Mouse (Mus musculus) layer of hippocampus, adult 9-11 months (tissue): ENCODE measurements at regions not wholly inside any gene's neighbourhood (a gene's known extent, or its start where the extent isn't known, plus 50 kb on each side); places are given as distances from the start of the nearest gene placed in this dataset.

ENCODE experiments used
- DNase-seq: peaks from one replicate; pipeline ENCODE4 v3.0.0; 2022

GRCm38 (mm10) chr13:119268301-119268675 lies 160.1 kb upstream of the Paip1 start:
- DNase-seq: no peak

DNA sequence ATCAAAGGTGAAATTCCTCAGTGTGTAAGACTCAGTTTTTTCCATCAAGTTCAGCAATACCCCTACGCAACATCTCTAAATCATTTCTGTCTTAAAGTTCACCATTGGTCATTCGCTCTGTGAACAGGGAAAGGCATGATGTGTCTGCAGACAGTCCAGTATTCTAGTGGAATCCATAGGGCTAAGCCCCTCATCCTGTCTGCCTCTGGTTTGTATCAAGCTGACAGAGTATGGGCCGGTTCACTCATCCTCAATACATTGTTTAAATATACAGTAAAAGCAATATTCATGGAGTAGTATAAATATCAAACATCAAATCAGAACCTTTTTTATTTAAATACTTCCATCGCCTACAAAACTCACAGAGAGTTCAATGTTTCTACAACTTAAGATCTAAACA lies 152.9 kb upstream of the Paip1 start:
- no peak for DNase-seq

DNA sequence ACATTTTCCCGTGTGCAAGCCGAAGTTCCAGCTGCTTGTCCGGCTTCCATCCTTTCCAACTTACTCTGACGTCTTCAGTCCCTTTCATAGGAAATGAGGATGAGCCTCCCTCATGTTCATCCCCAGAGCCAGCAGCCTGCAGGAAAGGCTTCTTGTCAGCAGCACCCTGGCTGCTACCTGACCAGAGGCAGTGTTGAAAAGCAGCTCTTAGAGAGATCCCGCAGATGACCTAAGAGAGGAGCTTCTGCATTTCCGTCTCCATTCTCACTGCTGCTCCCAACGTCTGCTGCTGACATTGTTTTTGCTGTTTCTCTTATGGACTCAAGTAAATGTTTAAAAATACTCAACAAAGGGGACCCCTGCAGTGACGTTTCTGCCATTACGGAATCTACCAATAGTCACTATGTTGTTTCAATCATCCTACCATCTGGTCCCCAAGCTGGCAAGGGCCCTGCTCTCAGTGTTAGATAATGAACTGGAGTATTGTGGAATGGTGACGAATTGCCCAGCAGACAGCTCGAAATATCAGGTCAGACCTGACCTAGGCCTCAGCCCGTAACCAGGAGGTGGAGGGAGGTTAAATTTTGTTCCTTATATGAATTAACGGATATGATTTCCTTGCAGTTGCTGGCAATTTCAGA lies 151.0 kb upstream of the Paip1 start:
- peak; percentile 5 for DNase-seq

DNA sequence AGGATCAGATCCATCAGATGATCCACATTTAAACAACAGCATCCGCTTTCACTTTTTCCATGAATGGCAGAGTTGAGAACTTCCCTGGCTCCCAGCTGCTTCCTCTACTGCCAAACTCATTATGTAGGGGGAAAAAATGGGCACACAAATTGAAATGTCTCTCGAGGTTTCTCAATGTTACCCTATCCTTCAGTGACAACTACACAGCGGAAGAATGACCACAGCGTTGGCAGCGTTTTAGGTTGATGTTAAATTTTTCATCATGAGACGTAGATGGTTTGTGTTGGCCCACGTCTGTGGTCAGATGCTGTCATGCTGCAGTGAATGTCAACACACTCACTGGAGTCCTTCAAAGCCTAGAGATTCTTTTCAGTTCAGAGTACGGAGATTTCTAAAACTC lies 149.0 kb upstream of the Paip1 start:
- no peak for DNase-seq

- no peak for DNase-seq
These were observed 147.8 kb upstream of the Paip1 start for GRCm38 (mm10) chr13:119280622-119281021.

DNA sequence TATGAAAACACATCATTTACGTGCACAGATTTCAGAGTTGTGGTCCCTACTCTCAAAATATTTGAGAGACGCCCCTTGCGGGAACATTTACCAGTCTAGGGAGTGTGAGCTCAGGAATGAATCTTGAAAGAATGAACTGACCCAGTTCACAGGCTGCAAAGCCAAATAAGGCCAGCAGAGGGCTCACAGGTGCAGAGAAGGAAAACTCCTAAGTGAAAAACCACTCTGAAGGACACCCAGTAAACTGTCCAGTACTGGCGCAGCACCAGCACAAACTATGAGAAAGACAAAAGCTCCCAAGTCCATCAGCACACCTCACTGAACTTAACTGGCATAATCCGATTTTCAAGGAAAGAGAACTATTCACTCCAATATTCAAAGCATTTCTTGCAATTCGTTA lies 145.0 kb upstream of the Paip1 start:
- DNase-seq: peak; percentile 14

- DNase-seq: no peak
These were observed 119.2 kb upstream of the Paip1 start for GRCm38 (mm10) chr13:119309238-119309637.

DNA sequence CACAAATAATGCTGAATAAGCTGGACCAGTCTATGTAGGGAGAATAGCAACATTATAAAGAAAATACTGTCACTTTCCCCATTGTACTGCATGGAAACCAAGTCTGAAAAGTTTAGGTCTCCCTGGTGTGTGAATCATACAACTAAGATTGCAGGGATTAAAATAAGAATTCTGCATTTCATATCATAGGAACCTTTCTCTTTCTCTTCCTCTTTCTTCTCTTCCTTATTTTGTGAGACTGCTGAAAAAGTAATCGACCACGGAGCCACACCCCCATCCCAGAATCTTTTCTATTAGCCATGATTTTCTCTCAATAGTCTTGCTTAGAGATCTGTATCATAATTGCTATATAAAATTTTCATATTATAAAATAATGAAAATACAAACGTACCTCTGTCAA lies 118.4 kb upstream of the Paip1 start:
- no peak for DNase-seq

GRCm38 (mm10) chr13:119314356-119314755 lies 114.0 kb upstream of the Paip1 start:
- DNase-seq: no peak

- no peak for DNase-seq
These were observed 110.0 kb upstream of the Paip1 start for GRCm38 (mm10) chr13:119318358-119318757.

DNA sequence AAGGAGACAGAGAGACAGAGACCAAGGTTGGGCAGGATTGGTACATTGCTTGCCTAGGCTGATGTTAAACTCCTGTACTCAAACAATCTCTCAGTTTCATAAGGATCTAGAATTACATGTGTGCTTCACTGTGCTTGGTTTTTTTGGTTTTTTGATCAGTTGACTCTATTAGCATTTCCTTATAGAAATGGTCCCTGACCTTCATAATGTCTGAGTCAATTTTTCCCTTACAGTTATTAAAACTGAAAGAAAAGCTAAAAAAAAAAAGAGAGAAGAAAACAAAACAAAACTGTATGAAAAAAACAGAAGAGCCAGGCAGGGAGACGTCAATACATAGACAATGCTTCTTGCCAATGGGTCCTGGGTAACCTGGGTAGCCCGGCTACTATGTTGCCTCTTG lies 102.9 kb upstream of the Paip1 start:
- no peak for DNase-seq

GRCm38 (mm10) chr13:119326877-119327625 lies 101.3 kb upstream of the Paip1 start:
- DNase-seq: no peak

- no peak for DNase-seq
These were observed 99.7 kb upstream of the Paip1 start for GRCm38 (mm10) chr13:119328731-119329130.

DNA sequence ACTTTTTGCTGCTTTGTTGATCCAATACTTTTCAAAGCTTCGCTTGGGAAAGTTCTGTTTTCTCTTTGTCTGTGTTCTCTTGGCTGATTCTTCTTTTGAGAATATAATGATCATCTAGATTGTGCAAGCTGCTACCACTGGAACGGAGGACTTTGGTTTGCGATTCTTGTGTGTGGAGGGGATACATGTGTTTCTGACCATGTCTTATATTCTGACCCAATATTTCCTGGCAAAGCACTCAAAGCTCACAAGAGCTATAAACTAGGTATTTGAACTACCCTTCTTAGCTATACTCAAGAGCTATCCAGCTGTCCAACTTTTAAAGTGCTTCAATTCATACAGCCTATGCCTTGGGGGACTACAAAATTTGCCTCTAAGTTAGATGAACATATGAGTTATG lies 96.6 kb upstream of the Paip1 start:
- no peak for DNase-seq

- no peak for DNase-seq
These were observed 94.5 kb upstream of the Paip1 start for GRCm38 (mm10) chr13:119333915-119334314.

DNA sequence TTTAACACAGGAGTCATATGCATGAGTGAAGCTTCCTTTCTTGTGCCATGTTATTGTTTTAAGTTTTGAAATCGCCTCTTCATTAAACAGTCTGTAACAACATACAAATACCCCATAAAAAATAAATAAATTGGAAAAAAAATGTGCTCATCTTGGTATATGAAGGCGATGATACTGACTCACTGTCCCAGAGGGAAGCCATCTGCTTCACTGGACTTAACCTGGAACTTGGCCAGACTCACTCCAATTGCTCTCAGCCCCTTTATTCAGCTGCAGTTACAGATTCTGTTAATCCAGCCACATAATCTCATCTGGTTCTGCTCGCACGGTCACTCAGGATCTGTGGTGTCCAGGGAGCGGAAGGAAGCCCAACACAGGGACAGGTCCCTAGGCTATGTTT lies 90.5 kb upstream of the Paip1 start:
- no peak for DNase-seq

- no peak for DNase-seq
These were observed 89.4 kb upstream of the Paip1 start for GRCm38 (mm10) chr13:119339016-119339415.

DNA sequence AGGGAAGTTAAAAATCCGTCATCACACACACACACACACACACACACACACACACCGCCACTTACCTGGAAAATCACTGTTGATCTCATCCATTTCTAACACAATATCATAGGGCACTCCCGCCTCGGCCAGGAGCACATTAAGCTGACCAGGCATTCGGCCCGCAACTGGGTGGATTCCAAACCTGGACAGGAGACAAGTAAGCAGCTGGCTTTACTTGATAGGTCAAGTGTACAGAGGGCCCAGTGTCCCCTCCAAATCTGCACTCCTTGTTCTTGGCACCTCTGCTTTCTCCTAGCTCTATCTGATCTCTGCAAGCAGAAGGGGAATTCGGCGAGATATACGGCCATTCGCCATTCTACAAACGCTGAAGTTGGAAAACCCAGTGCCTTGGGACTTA lies 88.6 kb upstream of the Paip1 start:
- DNase-seq: no peak

GRCm38 (mm10) chr13:119341833-119342232 lies 86.6 kb upstream of the Paip1 start:
- no peak for DNase-seq

- no peak for DNase-seq
These were observed 85.6 kb upstream of the Paip1 start for GRCm38 (mm10) chr13:119342761-119343160.

DNA sequence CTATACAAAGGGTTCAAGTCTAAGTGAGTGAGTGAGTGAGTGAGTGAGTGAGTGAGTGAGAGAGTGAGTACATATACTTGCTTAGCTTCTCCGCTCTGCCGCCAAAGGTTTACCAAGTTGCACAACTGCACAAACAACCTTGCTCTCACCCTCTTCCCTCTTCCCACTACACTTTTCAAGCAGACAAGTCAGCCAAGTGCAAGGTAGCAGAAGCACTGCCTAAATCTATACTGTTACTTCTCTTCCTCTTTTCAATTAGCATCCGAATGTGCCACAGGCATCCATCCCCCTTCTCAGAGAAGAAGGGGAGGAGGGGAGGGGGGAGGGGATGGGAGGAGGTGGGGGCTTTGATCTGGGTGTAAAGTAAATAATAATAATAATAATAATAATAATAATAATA lies 80.4 kb upstream of the Paip1 start:
- DNase-seq: no peak

DNA sequence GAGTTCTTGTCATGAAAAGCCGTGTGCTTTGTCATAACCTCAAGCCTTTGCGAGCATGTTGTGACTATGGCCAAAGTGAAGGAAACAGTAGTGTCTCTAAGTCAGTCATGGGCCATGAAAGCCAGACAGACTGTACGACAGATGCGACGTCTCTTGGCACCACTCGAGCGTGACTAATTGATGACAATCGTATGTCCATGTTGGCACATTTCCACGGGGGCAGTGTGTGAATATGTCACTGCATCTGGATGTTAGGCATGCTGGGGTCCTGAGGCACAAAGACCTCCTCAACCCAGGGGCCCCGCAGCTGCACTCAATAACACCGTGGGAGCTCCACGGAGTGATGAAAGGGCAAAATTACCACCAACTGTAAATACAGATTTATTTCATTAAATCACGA lies 77.1 kb upstream of the Paip1 start:
- DNase-seq: peak; percentile 14

- DNase-seq: no peak
These were observed 69.7 kb upstream of the Paip1 start for GRCm38 (mm10) chr13:119358696-119359095.

- no peak for DNase-seq
These were observed 65.0 kb upstream of the Paip1 start for GRCm38 (mm10) chr13:119363379-119363778.

DNA sequence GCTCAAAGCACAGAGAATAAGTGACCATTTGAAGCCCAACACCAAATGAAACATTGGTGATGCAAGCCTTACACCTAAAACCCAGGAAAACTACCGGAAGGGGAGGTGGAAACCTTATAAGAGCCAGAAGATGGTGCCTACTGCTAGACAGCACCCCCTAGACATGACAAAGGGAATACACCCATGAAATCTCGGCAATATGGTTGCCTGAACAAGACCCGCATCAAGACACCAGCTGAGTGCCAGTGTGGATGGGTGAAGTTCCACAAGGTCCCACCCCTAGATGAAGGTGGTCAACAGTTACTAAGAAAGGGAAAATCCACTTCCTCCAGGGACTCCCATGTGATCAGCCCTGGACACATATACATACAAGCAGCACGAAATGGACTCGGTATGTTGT lies 64.2 kb upstream of the Paip1 start:
- DNase-seq: no peak
